Mouse (Mus musculus) thymus, adult 18-20 months (tissue): ENCODE results near the gene Rogdi.
A peak's percentile ranks its signal among the peaks of the same experiment; 100 is the strongest.

Source experiments
- DNase-seq, 2 experiments: peaks; one replicate each; pipeline ENCODE4 v3.0.0; 2022; ENCODE audit warnings: mixed read lengths in 2 of 2

Gene Rogdi

GRCm38 (mm10) chr16:5013054-5013838 is at the start of gene Rogdi:
Rogdi (minus strand) TSS chr16:5013553.
- DNase-seq, result peak; percentile 94 to 96

- DNase-seq, result no peak
Observed at GRCm38 (mm10) chr16:5058114-5058513, 44.8 kb upstream of the Rogdi start.

- DNase-seq, result peak; percentile 78 to 81
Observed at GRCm38 (mm10) chr16:5050251-5051110, 37.1 kb upstream of the Rogdi start.

GRCm38 (mm10) chr16:5049774-5050234 is 36.5 kb upstream of the Rogdi start, which contains the start of the genes Glyr1 and Ubn1:
Glyr1 (minus strand) TSS chr16:5049863.
Ubn1 (plus strand) TSS chr16:5050057.
- DNase-seq, result peak; percentile 99

- no peak for DNase-seq
Observed at GRCm38 (mm10) chr16:5049182-5049773, 35.9 kb upstream of the Rogdi start.

GRCm38 (mm10) chr16:5045322-5045721 is 32.0 kb upstream of the Rogdi start:
- DNase-seq, result no peak

- no peak for DNase-seq
Observed at GRCm38 (mm10) chr16:5036649-5037234, 23.4 kb upstream of the Rogdi start.

- DNase-seq, result no peak
Observed at GRCm38 (mm10) chr16:5035591-5035990, 22.2 kb upstream of the Rogdi start.

GRCm38 (mm10) chr16:5029847-5030246 is 16.5 kb upstream of the Rogdi start:
- DNase-seq, result no peak

- no peak for DNase-seq
Observed at GRCm38 (mm10) chr16:5024021-5024420, 10.7 kb upstream of the Rogdi start.

GRCm38 (mm10) chr16:5014578-5014977 is 1.2 kb upstream of the Rogdi start:
- no peak for DNase-seq

GRCm38 (mm10) chr16:5012036-5013005 is 1.0 kb downstream of the Rogdi start:
- no peak for DNase-seq

GRCm38 (mm10) chr16:5011285-5011684 is 2.1 kb downstream of the Rogdi start:
- DNase-seq, result no peak

- DNase-seq, result no peak
Observed at GRCm38 (mm10) chr16:5010371-5010935, 2.9 kb downstream of the Rogdi start.

GRCm38 (mm10) chr16:5008076-5008475 is 5.3 kb downstream of the Rogdi start:
- DNase-seq, result no peak

- DNase-seq, result no peak
Observed at GRCm38 (mm10) chr16:5007492-5007891, 5.9 kb downstream of the Rogdi start.

GRCm38 (mm10) chr16:5007067-5007466 is 6.3 kb downstream of the Rogdi start, which contains the start of gene Smim22:
Smim22 (plus strand) TSS chr16:5007288.
- DNase-seq, result no peak

GRCm38 (mm10) chr16:5000611-5001010 is 12.7 kb downstream of the Rogdi start:
- DNase-seq, result no peak

- DNase-seq, result no peak
Observed at GRCm38 (mm10) chr16:4998984-4999383, 14.4 kb downstream of the Rogdi start.

- no peak for DNase-seq
Observed at GRCm38 (mm10) chr16:4997553-4997952, 15.8 kb downstream of the Rogdi start, which contains the start of gene Sept12. Sept12 (minus strand) TSS chr16:4997852.

- no peak for DNase-seq
Observed at GRCm38 (mm10) chr16:4993276-4993675, 20.1 kb downstream of the Rogdi start.
